Mouse (Mus musculus) heart, postnatal 0 days (tissue): Measurements from ENCODE around the gene Olfr1220. TPM values are rescaled to one million over a fixed set of nuclear protein-coding genes. Genes with fewer than 3 reads are reported as not detected.

Experiments used
- ATAC-seq: fragments of 200-750 bp; cut with Nextera tagmentation; 2 replicates; pipeline ENCODE4 v1.8.0; 2017; ENCODE audit warnings: low read depth, moderate number of reproducible peaks, moderate library complexity; ENCODE audit not compliant: insufficient read depth
- DNase-seq: peaks from one replicate; pipeline ENCODE4 v3.0.0-alpha.2; 2016; ENCODE audit warnings: low spot score
- H3K27ac ChIP-seq: fragments of 300-500 bp; sonication (generic); 2 replicates; pipeline ENCODE4 v1.5.1; 2014; ENCODE audit warnings: low read depth, mild to moderate bottlenecking
- H3K27me3 ChIP-seq: fragments of 300-500 bp; sonication (generic); 2 replicates; pipeline ENCODE4 v1.6.1; 2014; ENCODE audit warnings: low read length, mixed read lengths; ENCODE audit not compliant: control insufficient read depth, insufficient read depth
- H3K36me3 ChIP-seq: fragments of 300-500 bp; sonication (generic); replicated peaks from 2 replicates; pipeline ENCODE4 v1.6.1; 2014; ENCODE audit warnings: low read length, mixed read lengths; ENCODE audit not compliant: control insufficient read depth, insufficient read depth
- H3K4me1 ChIP-seq: fragments of 300-500 bp; sonication (generic); 2 replicates; pipeline ENCODE4 v1.6.1; 2014; ENCODE audit warnings: antibody characterized with exemption; ENCODE audit not compliant: control insufficient read depth, insufficient read depth
- H3K4me2 ChIP-seq: fragments of 300-500 bp; sonication (generic); 2 replicates; pipeline ENCODE4 v1.6.1; 2014; ENCODE audit warnings: low read depth, mild to moderate bottlenecking, low read length, moderate library complexity
- H3K4me3 ChIP-seq: fragments of 300-500 bp; sonication (generic); 2 replicates; pipeline ENCODE4 v1.5.1; 2014; ENCODE audit warnings: low read depth, low read length
- H3K9ac ChIP-seq: fragments of 300-500 bp; sonication (generic); replicated peaks from 2 replicates; pipeline ENCODE4 v1.6.1; 2014; ENCODE audit warnings: low read depth, low read length, mixed read lengths
- H3K9me3 ChIP-seq: fragments of 300-500 bp; sonication (generic); replicated peaks from 2 replicates; pipeline ENCODE4 v1.6.1; 2016; ENCODE audit warnings: low read length; ENCODE audit not compliant: control insufficient read depth
- CTCF ChIP-seq: IDR thresholded peaks from 2 replicates; pipeline ENCODE4 v1.5.1; 2016; ENCODE audit warnings: antibody characterized with exemption, control low read depth, low read depth
- EP300 ChIP-seq: IDR thresholded peaks from 2 replicates; pipeline ENCODE4 v1.6.1; 2016; ENCODE audit warnings: antibody characterized with exemption, low read depth
- WGBS: fragments of 180-500 bp; shearing (Covaris S2); extraction: QIAGEN DNeasy Blood & Tissue Kit; methylation state at CpG from one replicate; pipeline ENCODE4 v1.1.7; 2014; 5-methylcytosine and 5-hydroxymethylcytosine counted together
- polyA plus RNA-seq: library from polyadenylated mRNA; unstranded; fragments of >200 nt; fragmentation: Nextera tagmentation; extraction: Ambion mirVana; gene quantifications from 2 replicates; pipeline ENCODE4 v1.2.1, GENCODE M21; 2015
- total RNA-seq: library from RNA; depleted of rRNA; stranded (reverse); fragments of >200 nt; gene quantifications from 2 replicates; pipeline ENCODE4 v1.2.3, GENCODE M21; 2014; ENCODE audit warnings: low replicate concordance; rRNA removed

Gene Olfr1220
- total and polyA plus RNA-seq, 2 experiments from 2014 or later = not detected

- ATAC-seq (no peak), DNase-seq (no peak)
- Histone ChIP-seq H3K36me3 (no peaks in the 10 kb centered on the region), H3K27me3 (no peaks in the 10 kb centered on the region), H3K4me1 (no peaks in the 10 kb centered on the region), H3K9ac (no peak within 1 kb of the TSS), H3K27ac (no peak within 1 kb of the TSS), H3K4me2 (no peak within 1 kb of the TSS), H3K9me3 (no peaks in the 10 kb centered on the region), H3K4me3 (no peak within 1 kb of the TSS)
- 39% methylated on average over 1 of the region's 1 CpGs for WGBS
- TF ChIP-seq EP300 = no peak
- no peak for TF ChIP-seq CTCF
These were observed 23.2 kb downstream of the Olfr1220 start, which contains the start of gene Olfr1219 for GRCm38 (mm10) chr2:89083413-89083812. TSS of gene Olfr1219 (minus strand) at chr2:89083513.

- no peak overlapping the region for H3K4me2 ChIP-seq
- no peak overlapping the region for H3K4me3 ChIP-seq
- H3K27me3 ChIP-seq = no peaks in the 10 kb centered on the region
- no peak for TF ChIP-seq EP300
- no peak for TF ChIP-seq CTCF
- no peak overlapping the region for H3K27ac ChIP-seq
- H3K9me3 ChIP-seq = no peaks in the 10 kb centered on the region
- ATAC-seq (no peak), DNase-seq (no peak)
- H3K36me3 ChIP-seq = no peaks in the 10 kb centered on the region
- no peaks in the 10 kb centered on the region for H3K4me1 ChIP-seq
- no peak overlapping the region for H3K9ac ChIP-seq
These were observed 25.1 kb downstream of the Olfr1220 start for GRCm38 (mm10) chr2:89081487-89081886.

- DNase-seq (no peak), ATAC-seq (no peak)
- H3K4me3 ChIP-seq = no peak within 1 kb of the TSS
- no peaks in the 10 kb centered on the region for H3K27me3 ChIP-seq
- H3K9ac ChIP-seq = no peak within 1 kb of the TSS
- no peaks in the 10 kb centered on the region for H3K36me3 ChIP-seq
- H3K27ac ChIP-seq = no peak within 1 kb of the TSS
- no peak for TF ChIP-seq CTCF
- TF ChIP-seq EP300 = no peak
- no peak within 1 kb of the TSS for H3K4me2 ChIP-seq
- H3K9me3 ChIP-seq = no peaks in the 10 kb centered on the region
- no peaks in the 10 kb centered on the region for H3K4me1 ChIP-seq
These were observed 45.5 kb downstream of the Olfr1220 start, which contains the start of gene Olfr1218 for GRCm38 (mm10) chr2:89061087-89061486. TSS of gene Olfr1218 (minus strand) at chr2:89061187.

Other genes with a start within 250 kb of the Olfr1220 start
- gene Olfr1206, start 243.6 kb downstream of the Olfr1220 start, total RNA-seq = not detected in 2 replicates
- gene Olfr1206, start 243.6 kb downstream of the Olfr1220 start, polyA plus RNA-seq = not detected in 2 replicates
- not detected in 2 replicates for gene Olfr1208, start 204.5 kb downstream of the Olfr1220 start, total RNA-seq
- not detected in 2 replicates for gene Olfr1208, start 204.5 kb downstream of the Olfr1220 start, polyA plus RNA-seq
- not detected in 2 replicates for gene Olfr1209, start 191.7 kb downstream of the Olfr1220 start, total RNA-seq
- not detected in 2 replicates for gene Olfr1209, start 191.7 kb downstream of the Olfr1220 start, polyA plus RNA-seq
- not detected in 2 replicates for gene Olfr1211, start 168.7 kb downstream of the Olfr1220 start, total RNA-seq
- gene Olfr1211, start 168.7 kb downstream of the Olfr1220 start, polyA plus RNA-seq = not detected in 2 replicates
- not detected in 2 replicates for gene Olfr1212, start 152.9 kb downstream of the Olfr1220 start, total RNA-seq
- gene Olfr1212, start 152.9 kb downstream of the Olfr1220 start, polyA plus RNA-seq = not detected in 2 replicates
- gene Gm13762, start 126.6 kb downstream of the Olfr1220 start, total RNA-seq = not detected in 2 replicates
- not detected in 2 replicates for gene Gm13762, start 126.6 kb downstream of the Olfr1220 start, polyA plus RNA-seq
- not detected in 2 replicates for gene Olfr1214, start 114.2 kb downstream of the Olfr1220 start, total RNA-seq
- not detected in 2 replicates for gene Olfr1214, start 114.2 kb downstream of the Olfr1220 start, polyA plus RNA-seq
- not detected in 2 replicates for gene Olfr1215, start 99.9 kb downstream of the Olfr1220 start, total RNA-seq
- not detected in 2 replicates for gene Olfr1215, start 99.9 kb downstream of the Olfr1220 start, polyA plus RNA-seq
- not detected in 2 replicates for gene Olfr1216, start 88.5 kb downstream of the Olfr1220 start, total RNA-seq
- gene Olfr1216, start 88.5 kb downstream of the Olfr1220 start, polyA plus RNA-seq = not detected in 2 replicates
- not detected in 2 replicates for gene Olfr1217, start 74.8 kb downstream of the Olfr1220 start, total RNA-seq
- gene Olfr1217, start 74.8 kb downstream of the Olfr1220 start, polyA plus RNA-seq = not detected in 2 replicates
- gene Olfr1218, start 45.6 kb downstream of the Olfr1220 start, total RNA-seq = not detected in 2 replicates
- not detected in 2 replicates for gene Olfr1218, start 45.6 kb downstream of the Olfr1220 start, polyA plus RNA-seq
- not detected in 2 replicates for gene Olfr1219, start 23.3 kb downstream of the Olfr1220 start, total RNA-seq
- gene Olfr1219, start 23.3 kb downstream of the Olfr1220 start, polyA plus RNA-seq = not detected in 2 replicates
- gene Olfr1221, start 10.4 kb upstream of the Olfr1220 start, total RNA-seq = not detected in 2 replicates
- not detected in 2 replicates for gene Olfr1221, start 10.4 kb upstream of the Olfr1220 start, polyA plus RNA-seq
- not detected in 2 replicates for gene Olfr1222, start 26.2 kb upstream of the Olfr1220 start, total RNA-seq
- gene Olfr1222, start 26.2 kb upstream of the Olfr1220 start, polyA plus RNA-seq = not detected in 2 replicates
- not detected in 2 replicates for gene Olfr1223, start 44.7 kb upstream of the Olfr1220 start, total RNA-seq
- not detected in 2 replicates for gene Olfr1223, start 44.7 kb upstream of the Olfr1220 start, polyA plus RNA-seq
- not detected in 2 replicates for gene Olfr1224-ps1, start 57.3 kb upstream of the Olfr1220 start, total RNA-seq
- gene Olfr1224-ps1, start 57.3 kb upstream of the Olfr1220 start, polyA plus RNA-seq = not detected in 2 replicates
- gene Olfr1225, start 67.8 kb upstream of the Olfr1220 start, total RNA-seq = not detected in 2 replicates
- gene Olfr1225, start 67.8 kb upstream of the Olfr1220 start, polyA plus RNA-seq = not detected in 2 replicates
- gene Olfr1226, start 93.2 kb upstream of the Olfr1220 start, total RNA-seq = not detected in 2 replicates
- gene Olfr1226, start 93.2 kb upstream of the Olfr1220 start, polyA plus RNA-seq = not detected in 2 replicates
- gene Olfr1228, start 147.2 kb upstream of the Olfr1220 start, total RNA-seq = not detected in 2 replicates
- gene Olfr1228, start 147.2 kb upstream of the Olfr1220 start, polyA plus RNA-seq = not detected in 2 replicates
- not detected in 2 replicates for gene Olfr1229, start 181.2 kb upstream of the Olfr1220 start, total RNA-seq
- not detected in 2 replicates for gene Olfr1229, start 181.2 kb upstream of the Olfr1220 start, polyA plus RNA-seq
- not detected in 2 replicates for gene Olfr1230, start 190.4 kb upstream of the Olfr1220 start, total RNA-seq
- not detected in 2 replicates for gene Olfr1230, start 190.4 kb upstream of the Olfr1220 start, polyA plus RNA-seq
- gene Olfr1231, start 200.2 kb upstream of the Olfr1220 start, total RNA-seq = not detected in 2 replicates
- not detected in 2 replicates for gene Olfr1231, start 200.2 kb upstream of the Olfr1220 start, polyA plus RNA-seq
- not detected in 2 replicates for gene Olfr1232, start 222.8 kb upstream of the Olfr1220 start, total RNA-seq
- not detected in 2 replicates for gene Olfr1232, start 222.8 kb upstream of the Olfr1220 start, polyA plus RNA-seq
- gene Olfr1233, start 235.6 kb upstream of the Olfr1220 start, total RNA-seq = not detected in 2 replicates
- gene Olfr1233, start 235.6 kb upstream of the Olfr1220 start, polyA plus RNA-seq = not detected in 2 replicates